Mouse (Mus musculus): ENCODE measurements around the gene Tspan4. TPM values are rescaled to one million over a fixed set of nuclear protein-coding genes. Genes with fewer than 3 reads are reported as not detected.
A peak's percentile ranks its signal among the peaks of the same experiment; 100 is the strongest.

Tspan4 gene
- 75.9 and 98.8 TPM in 2 replicates for total RNA-seq (2012; rRNA removed)

- H3K36me3 ChIP-seq (ENCODE audit: control insufficient read depth, insufficient read depth, low read length, poor library complexity, severe bottlenecking) = peaks cover 18% of the 10 kb centered on the region
- H3K9me3 ChIP-seq (ENCODE audit: control insufficient read depth, insufficient read depth, low read depth, low read length) = no peaks in the 10 kb centered on the region
- DNase-seq (ENCODE audit: low read depth, low spot score) = no peak
- TF ChIP-seq HCFC1 (IDR thresholded peaks at IDR 0.05; ENCODE audit: borderline replicate concordance, insufficient read depth, low read length) (peak; percentile 65; the same call in 1 of the 2 replicates), MAFK (IDR thresholded peaks at IDR 0.05; ENCODE audit: insufficient read depth, low read depth, low read length) (no peak)
- H3K9ac ChIP-seq (ENCODE audit: insufficient read depth, low read depth, low read length, poor library complexity, severe bottlenecking) = peak within 1 kb of the TSS; percentile 89
- peak within 1 kb of the TSS; percentile 64; the same call in 1 of the 2 replicates for H3K27ac ChIP-seq (ENCODE audit: insufficient read depth, low read depth, low read length, poor library complexity, severe bottlenecking)
- H3K4me1 ChIP-seq (ENCODE audit: control insufficient read depth in 2 of 2, insufficient read depth in 2 of 2, low read length in 2 of 2, poor library complexity in 1 of 2) = peaks cover 0 to 15% of the 10 kb centered on the region in 2 experiments; a peak in 3 of 4 replicates
- peak within 1 kb of the TSS; percentile 88 to 98 for H3K4me3 ChIP-seq (ENCODE audit: insufficient read depth in 1 of 2, low read depth in 1 of 2, low read length in 2 of 2, poor library complexity in 1 of 2, severe bottlenecking in 1 of 2)
- in situ Hi-C loops (cut with MboI; ENCODE audit: low sequenced_read_pairs in 2 of 2, unreplicated experiment in 2 of 2) = no loop called here
Observed at GRCm38 (mm10) chr7:141475011-141475804, at the start of gene Tspan4, which contains the start of gene Polr2l. Gene Tspan4 (plus strand): TSS chr7:141475240. Gene Polr2l (minus strand): TSS chr7:141475132.

GRCm38 (mm10) chr7:141426948-141427730, 47.9 kb upstream of the Tspan4 start:
- in situ Hi-C loops (cut with MboI; ENCODE audit: low sequenced_read_pairs in 2 of 2, unreplicated experiment in 2 of 2) = no loop called here
- DNase-seq (ENCODE audit: low read depth, low spot score) = no peak

GRCm38 (mm10) chr7:141428701-141429100, 46.3 kb upstream of the Tspan4 start:
- in situ Hi-C loops (cut with MboI; ENCODE audit: low sequenced_read_pairs in 2 of 2, unreplicated experiment in 2 of 2) = no loop called here
- no peaks in the 10 kb centered on the region for H3K9me3 ChIP-seq (ENCODE audit: control insufficient read depth, insufficient read depth, low read depth, low read length)
- no peak overlapping the region for H3K4me3 ChIP-seq (ENCODE audit: insufficient read depth in 1 of 2, low read depth in 1 of 2, low read length in 2 of 2, poor library complexity in 1 of 2, severe bottlenecking in 1 of 2)
- no peak overlapping the region for H3K9ac ChIP-seq (ENCODE audit: insufficient read depth, low read depth, low read length, poor library complexity, severe bottlenecking)
- TF ChIP-seq CHD2 (IDR thresholded peaks at IDR 0.05; ENCODE audit: low read depth, low read length) (no peak), ZNF384 (IDR thresholded peaks at IDR 0.05; ENCODE audit: low read depth, low read length) (no peak), HCFC1 (IDR thresholded peaks at IDR 0.05; ENCODE audit: borderline replicate concordance, insufficient read depth, low read length) (no peak), MAFK (IDR thresholded peaks at IDR 0.05; ENCODE audit: insufficient read depth, low read depth, low read length) (no peak), ZC3H11A (IDR thresholded peaks at IDR 0.05; ENCODE audit: borderline replicate concordance, low read depth, low read length) (no peak)
- DNase-seq (ENCODE audit: low read depth, low spot score) = no peak
- H3K36me3 ChIP-seq (ENCODE audit: control insufficient read depth, insufficient read depth, low read length, poor library complexity, severe bottlenecking) = peaks cover 14% of the 10 kb centered on the region; the same call in 1 of the 2 replicates
- H3K27ac ChIP-seq (ENCODE audit: insufficient read depth, low read depth, low read length, poor library complexity, severe bottlenecking) = no peak overlapping the region
- H3K4me1 ChIP-seq (ENCODE audit: control insufficient read depth in 2 of 2, insufficient read depth in 2 of 2, low read length in 2 of 2, poor library complexity in 1 of 2) = peaks cover 0 to 14% of the 10 kb centered on the region in 2 experiments; a peak in 2 of 4 replicates

More at GRCm38 (mm10) chr7:141426948-141427730, 47.9 kb upstream of the Tspan4 start:
- no peaks in the 10 kb centered on the region for H3K9me3 ChIP-seq (ENCODE audit: control insufficient read depth, insufficient read depth, low read depth, low read length)
- H3K9ac ChIP-seq (ENCODE audit: insufficient read depth, low read depth, low read length, poor library complexity, severe bottlenecking) = no peak overlapping the region
- TF ChIP-seq ZNF384 (IDR thresholded peaks at IDR 0.05; ENCODE audit: low read depth, low read length) (no peak), MAFK (IDR thresholded peaks at IDR 0.05; ENCODE audit: insufficient read depth, low read depth, low read length) (no peak), ZC3H11A (IDR thresholded peaks at IDR 0.05; ENCODE audit: borderline replicate concordance, low read depth, low read length) (no peak), HCFC1 (IDR thresholded peaks at IDR 0.05; ENCODE audit: borderline replicate concordance, insufficient read depth, low read length) (no peak), CHD2 (IDR thresholded peaks at IDR 0.05; ENCODE audit: low read depth, low read length) (no peak)
- H3K36me3 ChIP-seq (ENCODE audit: control insufficient read depth, insufficient read depth, low read length, poor library complexity, severe bottlenecking) = peaks cover 6% of the 10 kb centered on the region; the same call in 1 of the 2 replicates
- no peak overlapping the region for H3K27ac ChIP-seq (ENCODE audit: insufficient read depth, low read depth, low read length, poor library complexity, severe bottlenecking)
- H3K4me3 ChIP-seq (ENCODE audit: insufficient read depth in 1 of 2, low read depth in 1 of 2, low read length in 2 of 2, poor library complexity in 1 of 2, severe bottlenecking in 1 of 2) = no peak overlapping the region
- peaks cover 0 to 13% of the 10 kb centered on the region in 2 experiments; a peak in 2 of 4 replicates for H3K4me1 ChIP-seq (ENCODE audit: control insufficient read depth in 2 of 2, insufficient read depth in 2 of 2, low read length in 2 of 2, poor library complexity in 1 of 2)

GRCm38 (mm10) chr7:141429310-141429709, 45.7 kb upstream of the Tspan4 start, which contains the start of gene Cend1:
Gene Cend1 (minus strand): TSS chr7:141429491.
- Histone ChIP-seq H3K9ac (ENCODE audit: insufficient read depth, low read depth, low read length, poor library complexity, severe bottlenecking) (peak within 1 kb of the TSS; percentile 7; the same call in 1 of the 2 replicates), H3K36me3 (ENCODE audit: control insufficient read depth, insufficient read depth, low read length, poor library complexity, severe bottlenecking) (peaks cover 18% of the 10 kb centered on the region; the same call in 1 of the 2 replicates), H3K9me3 (ENCODE audit: control insufficient read depth, insufficient read depth, low read depth, low read length) (no peaks in the 10 kb centered on the region), H3K27ac (ENCODE audit: insufficient read depth, low read depth, low read length, poor library complexity, severe bottlenecking) (no peak within 1 kb of the TSS), H3K4me3 (ENCODE audit: insufficient read depth in 1 of 2, low read depth in 1 of 2, low read length in 2 of 2, poor library complexity in 1 of 2, severe bottlenecking in 1 of 2) (peak within 1 kb of the TSS in 1 of 2 experiments; percentile 37; a peak in 3 of 4 replicates), H3K4me1 (ENCODE audit: control insufficient read depth in 2 of 2, insufficient read depth in 2 of 2, low read length in 2 of 2, poor library complexity in 1 of 2) (peaks cover 0 to 18% of the 10 kb centered on the region in 2 experiments; a peak in 2 of 4 replicates)
- in situ Hi-C loops (cut with MboI; ENCODE audit: low sequenced_read_pairs in 2 of 2, unreplicated experiment in 2 of 2) = no loop called here
- DNase-seq (ENCODE audit: low read depth, low spot score) = peak; percentile 82
- TF ChIP-seq CHD2 (IDR thresholded peaks at IDR 0.05; ENCODE audit: low read depth, low read length) (no peak), HCFC1 (IDR thresholded peaks at IDR 0.05; ENCODE audit: borderline replicate concordance, insufficient read depth, low read length) (peak; percentile 52; the same call in 1 of the 2 replicates), ZC3H11A (IDR thresholded peaks at IDR 0.05; ENCODE audit: borderline replicate concordance, low read depth, low read length) (no peak), MAFK (IDR thresholded peaks at IDR 0.05; ENCODE audit: insufficient read depth, low read depth, low read length) (no peak), ZNF384 (IDR thresholded peaks at IDR 0.05; ENCODE audit: low read depth, low read length) (no peak)
